Mouse (Mus musculus): ENCODE data around the gene Aldh2. TPM values are rescaled to one million over a fixed set of nuclear protein-coding genes. Genes with fewer than 3 reads are reported as not detected.
A peak's percentile ranks its signal among the peaks of the same experiment; 100 is the strongest.
"Not testable (repeated sequence)": the region's sequence is repeated elsewhere in the genome, so short reads cannot be mapped to it uniquely, and the experiment has no call there.

The Aldh2 gene
- total and polyA plus RNA-seq, 2 experiments from 2014 or later: 104 to 139 TPM

GRCm38 (mm10) chr5:121606151-121606550 lies 12.5 kb upstream of the Aldh2 start:
- ATAC-seq (ENCODE audit: low FRiP score) (no peak), DNase-seq (ENCODE audit: low spot score) (peak; percentile 67)
- 3% methylated on average over 2 of the region's 2 CpGs for WGBS
- no peaks in the 10 kb centered on the region for H3K4me1 ChIP-seq (ENCODE audit: insufficient read depth, low read length)
- no peaks in the 10 kb centered on the region for H3K27me3 ChIP-seq (ENCODE audit: insufficient read depth, low read length)
- no peak overlapping the region for H3K27ac ChIP-seq (ENCODE audit: low read depth, low read length)
- H3K4me2 ChIP-seq (ENCODE audit: low read depth, low read length, poor library complexity, severe bottlenecking): no peak overlapping the region
- TF ChIP-seq CTCF (IDR thresholded peaks at IDR 0.05): peak; percentile 80
- H3K9ac ChIP-seq (replicated peaks; ENCODE audit: low read length, poor library complexity, severe bottlenecking): no peak overlapping the region
- H3K4me3 ChIP-seq (ENCODE audit: low read depth, low read length): no peak overlapping the region
- no peaks in the 10 kb centered on the region for H3K9me3 ChIP-seq (ENCODE audit: low read length)
- H3K36me3 ChIP-seq (ENCODE audit: insufficient read depth, low read length): no peaks in the 10 kb centered on the region

- H3K36me3 ChIP-seq (ENCODE audit: insufficient read depth, low read length); H3K4me3 ChIP-seq (ENCODE audit: low read depth, low read length); H3K4me1 ChIP-seq (ENCODE audit: insufficient read depth, low read length); H3K4me2 ChIP-seq (ENCODE audit: low read depth, low read length, poor library complexity, severe bottlenecking); H3K9ac ChIP-seq (replicated peaks; ENCODE audit: low read length, poor library complexity, severe bottlenecking); DNase-seq (ENCODE audit: low spot score); ATAC-seq (ENCODE audit: low FRiP score); H3K27me3 ChIP-seq (ENCODE audit: insufficient read depth, low read length); H3K27ac ChIP-seq (ENCODE audit: low read depth, low read length); H3K9me3 ChIP-seq (ENCODE audit: low read length): not testable (repeated sequence)
- 68% methylated on average over 1 of the region's 1 CpGs for WGBS
These were observed 10.2 kb upstream of the Aldh2 start for GRCm38 (mm10) chr5:121603815-121604214.

GRCm38 (mm10) chr5:121601547-121602299 lies 8.1 kb upstream of the Aldh2 start:
- Histone ChIP-seq H3K36me3 (ENCODE audit: insufficient read depth, low read length) (no peaks in the 10 kb centered on the region), H3K4me2 (ENCODE audit: low read depth, low read length, poor library complexity, severe bottlenecking) (no peak overlapping the region), H3K4me1 (ENCODE audit: insufficient read depth, low read length) (no peaks in the 10 kb centered on the region), H3K27me3 (ENCODE audit: insufficient read depth, low read length) (no peaks in the 10 kb centered on the region), H3K9ac (replicated peaks; ENCODE audit: low read length, poor library complexity, severe bottlenecking) (no peak overlapping the region), H3K27ac (ENCODE audit: low read depth, low read length) (no peak overlapping the region), H3K4me3 (ENCODE audit: low read depth, low read length) (no peak overlapping the region), H3K9me3 (ENCODE audit: low read length) (no peaks in the 10 kb centered on the region)
- peak; percentile 90 for TF ChIP-seq CTCF (IDR thresholded peaks at IDR 0.05)
- ATAC-seq (ENCODE audit: low FRiP score): no peak
- peak; percentile 83 for DNase-seq (ENCODE audit: low spot score)
- 38% methylated on average over 9 of the region's 9 CpGs for WGBS

GRCm38 (mm10) chr5:121598871-121599610 lies 5.4 kb upstream of the Aldh2 start:
- Histone ChIP-seq H3K27ac (ENCODE audit: low read depth, low read length) (no peak overlapping the region), H3K4me2 (ENCODE audit: low read depth, low read length, poor library complexity, severe bottlenecking) (no peak overlapping the region), H3K4me3 (ENCODE audit: low read depth, low read length) (no peak overlapping the region), H3K9me3 (ENCODE audit: low read length) (no peaks in the 10 kb centered on the region), H3K36me3 (ENCODE audit: insufficient read depth, low read length) (no peaks in the 10 kb centered on the region), H3K27me3 (ENCODE audit: insufficient read depth, low read length) (no peaks in the 10 kb centered on the region), H3K4me1 (ENCODE audit: insufficient read depth, low read length) (no peaks in the 10 kb centered on the region), H3K9ac (replicated peaks; ENCODE audit: low read length, poor library complexity, severe bottlenecking) (no peak overlapping the region)
- 66% methylated on average over 13 of the region's 13 CpGs for WGBS
- no peak for TF ChIP-seq CTCF (IDR thresholded peaks at IDR 0.05)
- no peak for ATAC-seq (ENCODE audit: low FRiP score)
- no peak for DNase-seq (ENCODE audit: low spot score)

- no peaks in the 10 kb centered on the region for H3K27me3 ChIP-seq (ENCODE audit: insufficient read depth, low read length)
- H3K9me3 ChIP-seq (ENCODE audit: low read length): no peaks in the 10 kb centered on the region
- no peaks in the 10 kb centered on the region for H3K4me1 ChIP-seq (ENCODE audit: insufficient read depth, low read length)
- no peaks in the 10 kb centered on the region for H3K36me3 ChIP-seq (ENCODE audit: insufficient read depth, low read length)
- no peak for DNase-seq (ENCODE audit: low spot score)
- ATAC-seq (ENCODE audit: low FRiP score): no peak
- H3K9ac ChIP-seq (replicated peaks; ENCODE audit: low read length, poor library complexity, severe bottlenecking): no peak overlapping the region
- no peak overlapping the region for H3K27ac ChIP-seq (ENCODE audit: low read depth, low read length)
- 75% methylated on average over 7 of the region's 7 CpGs for WGBS
- no peak for TF ChIP-seq CTCF (IDR thresholded peaks at IDR 0.05)
- no peak overlapping the region for H3K4me2 ChIP-seq (ENCODE audit: low read depth, low read length, poor library complexity, severe bottlenecking)
- H3K4me3 ChIP-seq (ENCODE audit: low read depth, low read length): no peak overlapping the region
These were observed 4.4 kb upstream of the Aldh2 start for GRCm38 (mm10) chr5:121597991-121598537.

- no peak overlapping the region for H3K4me3 ChIP-seq (ENCODE audit: low read depth, low read length)
- 0 out of 2 replicates have a peak, but pooled peaks cover 3% of the 10 kb centered on the region for H3K4me1 ChIP-seq (ENCODE audit: insufficient read depth, low read length)
- ATAC-seq (ENCODE audit: low FRiP score): no peak
- DNase-seq (ENCODE audit: low spot score): no peak
- no peak overlapping the region for H3K9ac ChIP-seq (replicated peaks; ENCODE audit: low read length, poor library complexity, severe bottlenecking)
- no peak overlapping the region for H3K4me2 ChIP-seq (ENCODE audit: low read depth, low read length, poor library complexity, severe bottlenecking)
- WGBS: 70% methylated on average over 4 of the region's 4 CpGs
- no peak overlapping the region for H3K27ac ChIP-seq (ENCODE audit: low read depth, low read length)
- H3K27me3 ChIP-seq (ENCODE audit: insufficient read depth, low read length): no peaks in the 10 kb centered on the region
- no peaks in the 10 kb centered on the region for H3K9me3 ChIP-seq (ENCODE audit: low read length)
- H3K36me3 ChIP-seq (ENCODE audit: insufficient read depth, low read length): no peaks in the 10 kb centered on the region
- no peak for TF ChIP-seq CTCF (IDR thresholded peaks at IDR 0.05)
These were observed 3.7 kb upstream of the Aldh2 start for GRCm38 (mm10) chr5:121597332-121597731.

Measured in midbrain, postnatal 0 days (tissue).